Mouse (Mus musculus) stomach, embryonic 15.5 days (tissue): ENCODE measurements around the gene Gatc. TPM values are rescaled to one million over a fixed set of nuclear protein-coding genes. Genes with fewer than 3 reads are reported as not detected.

Experiments used
- ATAC-seq: fragments of 200-750 bp; cut with Nextera tagmentation; 2 replicates; pipeline ENCODE4 v1.8.0; 2017; ENCODE audit warnings: low read depth, moderate number of reproducible peaks, moderate TSS enrichment; ENCODE audit not compliant: insufficient read depth, low FRiP score
- H3K27ac ChIP-seq: fragments of 300-500 bp; sonication (generic); 2 replicates; pipeline ENCODE4 v1.5.1; 2015; ENCODE audit warnings: mild to moderate bottlenecking, inconsistent platforms
- H3K27me3 ChIP-seq: fragments of 300-500 bp; sonication (generic); replicated peaks from 2 replicates; pipeline ENCODE4 v1.6.1; 2015; ENCODE audit warnings: inconsistent platforms
- H3K36me3 ChIP-seq: fragments of 300-500 bp; sonication (generic); 2 replicates; pipeline ENCODE4 v1.6.1; 2015; ENCODE audit warnings: inconsistent platforms
- H3K4me1 ChIP-seq: fragments of 300-500 bp; sonication (generic); 2 replicates; pipeline ENCODE4 v1.6.1; 2015; ENCODE audit warnings: inconsistent platforms
- H3K4me2 ChIP-seq: fragments of 300-500 bp; sonication (generic); 2 replicates; pipeline ENCODE4 v1.6.1; 2015; ENCODE audit warnings: mild to moderate bottlenecking, inconsistent platforms
- H3K4me3 ChIP-seq: fragments of 300-500 bp; sonication (generic); replicated peaks from 2 replicates; pipeline ENCODE4 v1.5.1; 2015; ENCODE audit warnings: inconsistent platforms
- H3K9ac ChIP-seq: fragments of 300-500 bp; sonication (generic); 2 replicates; pipeline ENCODE4 v1.6.1; 2015; ENCODE audit warnings: inconsistent platforms
- H3K9me3 ChIP-seq: fragments of 300-500 bp; sonication (generic); 2 replicates; pipeline ENCODE4 v1.6.1; 2016; ENCODE audit warnings: inconsistent platforms
- WGBS: fragments of 180-500 bp; shearing (Covaris S2); methylation state at CpG from one replicate; pipeline ENCODE4 v1.1.7; 2015; 5-methylcytosine and 5-hydroxymethylcytosine counted together
- polyA plus RNA-seq: library from polyadenylated mRNA; unstranded; fragments of >200 nt; fragmentation: Nextera tagmentation; extraction: Ambion mirVana; gene quantifications from 2 replicates; pipeline ENCODE4 v1.2.1, GENCODE M21; 2015

Gene Gatc
- polyA plus RNA-seq, 1 experiment from 2014 or later = 23.0 TPM

- peak within 1 kb of the TSS; percentile 83 for H3K4me2 ChIP-seq
- H3K9me3 ChIP-seq = no peaks in the 10 kb centered on the region
- H3K4me1 ChIP-seq = peaks cover 26% of the 10 kb centered on the region
- peak within 1 kb of the TSS; percentile 95 for H3K27ac ChIP-seq
- H3K4me3 ChIP-seq = peak within 1 kb of the TSS; percentile 95
- H3K36me3 ChIP-seq = peaks cover 15% of the 10 kb centered on the region
- under 1% methylated on average over 66 of the region's 66 CpGs for WGBS
- ATAC-seq = peak; percentile 98
- peak within 1 kb of the TSS; percentile 95 for H3K9ac ChIP-seq
- H3K27me3 ChIP-seq = no peaks in the 10 kb centered on the region
Observed at GRCm38 (mm10) chr5:115300792-115301614, 40.0 kb downstream of the Gatc start, which contains the start of gene Dynll1. Dynll1 (minus strand) TSS chr5:115300999.

- peak; percentile 8; the same call in 1 of the 2 replicates for ATAC-seq
- Histone ChIP-seq H3K9ac (peak overlapping the region; percentile 95), H3K9me3 (no peaks in the 10 kb centered on the region), H3K27me3 (no peaks in the 10 kb centered on the region), H3K4me3 (peak overlapping the region; percentile 95), H3K4me1 (peaks cover 28% of the 10 kb centered on the region), H3K27ac (peak overlapping the region; percentile 95), H3K4me2 (peak overlapping the region; percentile 62), H3K36me3 (peaks cover 18% of the 10 kb centered on the region)
- under 1% methylated on average over 46 of the region's 46 CpGs for WGBS
Observed at GRCm38 (mm10) chr5:115300035-115300744, 40.8 kb downstream of the Gatc start.

GRCm38 (mm10) chr5:115296347-115296746 is 44.6 kb downstream of the Gatc start:
- Histone ChIP-seq H3K36me3 (peaks cover 18% of the 10 kb centered on the region), H3K4me1 (peaks cover 25% of the 10 kb centered on the region), H3K27ac (peak overlapping the region; percentile 52), H3K9me3 (no peaks in the 10 kb centered on the region), H3K4me2 (no peak overlapping the region), H3K9ac (no peak overlapping the region), H3K27me3 (no peaks in the 10 kb centered on the region), H3K4me3 (no peak overlapping the region)
- WGBS = 57% methylated on average over 10 of the region's 10 CpGs
- ATAC-seq = no peak

- WGBS = 88% methylated on average over 8 of the region's 8 CpGs
- no peaks in the 10 kb centered on the region for H3K27me3 ChIP-seq
- no peak overlapping the region for H3K4me3 ChIP-seq
- no peak for ATAC-seq
- peaks cover 29% of the 10 kb centered on the region for H3K36me3 ChIP-seq
- peaks cover 21% of the 10 kb centered on the region for H3K4me1 ChIP-seq
- no peak overlapping the region for H3K4me2 ChIP-seq
- H3K9me3 ChIP-seq = no peaks in the 10 kb centered on the region
- H3K9ac ChIP-seq = no peak overlapping the region
- no peak overlapping the region for H3K27ac ChIP-seq
Observed at GRCm38 (mm10) chr5:115294173-115294572, 46.8 kb downstream of the Gatc start.

- Histone ChIP-seq H3K4me3 (no peak overlapping the region), H3K27ac (no peak overlapping the region), H3K9me3 (no peaks in the 10 kb centered on the region), H3K4me2 (no peak overlapping the region), H3K36me3 (peaks cover 18% of the 10 kb centered on the region), H3K4me1 (peaks cover 4% of the 10 kb centered on the region), H3K9ac (no peak overlapping the region), H3K27me3 (no peaks in the 10 kb centered on the region)
- WGBS = 85% methylated on average over 3 of the region's 3 CpGs
- no peak for ATAC-seq
Observed at GRCm38 (mm10) chr5:115284735-115285134, 56.2 kb downstream of the Gatc start.

Other genes starting within 250 kb of the Gatc start
- gene Gm10401, start 242.9 kb downstream of the Gatc start, polyA plus RNA-seq = 27.1 and 31.2 TPM in 2 replicates
- gene Acads, start 221.8 kb downstream of the Gatc start, polyA plus RNA-seq = 64.1 and 71.1 TPM in 2 replicates
- gene Unc119b, start 206.2 kb downstream of the Gatc start, polyA plus RNA-seq = 26.6 and 29.7 TPM in 2 replicates
- gene Mlec, start 183.0 kb downstream of the Gatc start, polyA plus RNA-seq = 89.3 and 101 TPM in 2 replicates
- gene Cabp1, start 146.8 kb downstream of the Gatc start, polyA plus RNA-seq = 1.5 and 1.6 TPM in 2 replicates
- 106 and 116 TPM in 2 replicates for gene Pop5, start 105.3 kb downstream of the Gatc start, polyA plus RNA-seq
- gene Rnf10, start 68.3 kb downstream of the Gatc start, polyA plus RNA-seq = 138 and 139 TPM in 2 replicates
- gene Coq5, start 61.5 kb downstream of the Gatc start, polyA plus RNA-seq = 46.5 and 47.9 TPM in 2 replicates
- gene Dynll1, start 40.2 kb downstream of the Gatc start, polyA plus RNA-seq = 1,324 and 1,567 TPM in 2 replicates
- gene Srsf9, start 14.0 kb downstream of the Gatc start, polyA plus RNA-seq = 233 and 262 TPM in 2 replicates
- 52.0 and 58.1 TPM in 2 replicates for gene Triap1, start within 50 bp of the Gatc start, polyA plus RNA-seq
- gene Cox6a1, start 7.8 kb upstream of the Gatc start, polyA plus RNA-seq = 1,002 and 1,095 TPM in 2 replicates
- 8.0 and 8.3 TPM in 2 replicates for gene Msi1, start 88.4 kb upstream of the Gatc start, polyA plus RNA-seq
- gene Pla2g1b, start 125.1 kb upstream of the Gatc start, polyA plus RNA-seq = 12.0 and 15.4 TPM in 2 replicates
- gene Sirt4, start 143.5 kb upstream of the Gatc start, polyA plus RNA-seq = 21.7 and 26.6 TPM in 2 replicates
- gene Pxn, start 165.5 kb upstream of the Gatc start, polyA plus RNA-seq = 37.0 and 43.0 TPM in 2 replicates
- gene Rplp0, start 218.3 kb upstream of the Gatc start, polyA plus RNA-seq = 1,425 and 1,562 TPM in 2 replicates
- gene Gcn1l1, start 224.1 kb upstream of the Gatc start, polyA plus RNA-seq = 34.9 and 36.4 TPM in 2 replicates